Mouse (Mus musculus) brain, embryonic 14.5 days (tissue): Measurements from ENCODE around the gene Unc5c. TPM values are rescaled to one million over a fixed set of nuclear protein-coding genes. Genes with fewer than 3 reads are reported as not detected.

Source experiments
- DNase-seq: peaks from one replicate; pipeline ENCODE4 v3.0.0-alpha.2; 2011; ENCODE audit warnings: low read depth
- CTCF ChIP-seq: fragments of 200-500 bp; IDR thresholded peaks from 2 replicates; pipeline ENCODE4 v1.5.1; 2012; ENCODE audit warnings: inconsistent platforms, mild to moderate bottlenecking, moderate library complexity, borderline replicate concordance; ENCODE audit not compliant: insufficient read depth, insufficient read length; ENCODE audit errors: extremely low read depth
- POLR2A ChIP-seq: fragments of 200-500 bp; IDR thresholded peaks from 2 replicates; pipeline ENCODE4 v1.6.1; 2012; ENCODE audit warnings: mild to moderate bottlenecking, inconsistent platforms, borderline replicate concordance; ENCODE audit not compliant: poor library complexity, insufficient read depth, insufficient read length, severe bottlenecking; ENCODE audit errors: extremely low read depth
- polyA plus RNA-seq: library from polyadenylated mRNA; depleted of rRNA; stranded (reverse); fragments of >200 nt; gene quantifications from 2 replicates; pipeline ENCODE4 v1.2.3, GENCODE M21; 2012

Unc5c gene
- polyA plus RNA-seq, 1 experiment, result 17.9 TPM

- no peak for TF ChIP-seq POLR2A
- no peak for TF ChIP-seq CTCF
- no peak for DNase-seq
Measured at GRCm38 (mm10) chr3:141485218-141485617, 20.2 kb downstream of the Unc5c start.

- DNase-seq, result no peak
Measured at GRCm38 (mm10) chr3:141490647-141491046, 25.6 kb downstream of the Unc5c start.

GRCm38 (mm10) chr3:141491272-141491950 is 26.4 kb downstream of the Unc5c start:
- TF ChIP-seq CTCF (no peak), POLR2A (no peak)
- peak; percentile 28 for DNase-seq

More at GRCm38 (mm10) chr3:141490647-141491046, 25.6 kb downstream of the Unc5c start:
- TF ChIP-seq POLR2A, result no peak
- no peak for TF ChIP-seq CTCF

GRCm38 (mm10) chr3:141491951-141492310 is 26.9 kb downstream of the Unc5c start:
- no peak for TF ChIP-seq POLR2A
- no peak for TF ChIP-seq CTCF
- peak; percentile 40 for DNase-seq

GRCm38 (mm10) chr3:141493000-141493399 is 28.0 kb downstream of the Unc5c start:
- DNase-seq, result no peak
- TF ChIP-seq POLR2A, result no peak
- TF ChIP-seq CTCF, result no peak

- DNase-seq, result no peak
- no peak for TF ChIP-seq POLR2A
- no peak for TF ChIP-seq CTCF
Measured at GRCm38 (mm10) chr3:141498348-141499056, 33.5 kb downstream of the Unc5c start.

- TF ChIP-seq CTCF (no peak), POLR2A (no peak)
- peak; percentile 55 for DNase-seq
Measured at GRCm38 (mm10) chr3:141501845-141502505, 37.0 kb downstream of the Unc5c start.

GRCm38 (mm10) chr3:141503331-141503730 is 38.3 kb downstream of the Unc5c start:
- TF ChIP-seq CTCF (no peak), POLR2A (no peak)
- no peak for DNase-seq

GRCm38 (mm10) chr3:141509772-141510171 is 44.8 kb downstream of the Unc5c start:
- TF ChIP-seq POLR2A (no peak), CTCF (no peak)
- DNase-seq, result peak; percentile 27

GRCm38 (mm10) chr3:141511253-141512038 is 46.4 kb downstream of the Unc5c start:
- TF ChIP-seq CTCF, result no peak
- TF ChIP-seq POLR2A, result no peak
- DNase-seq, result no peak

GRCm38 (mm10) chr3:141528751-141529150 is 63.7 kb downstream of the Unc5c start:
- DNase-seq, result no peak
- TF ChIP-seq POLR2A (no peak), CTCF (no peak)
